Mouse (Mus musculus) heart, postnatal 0 days (tissue): Measurements from ENCODE around the gene Ksr2.

Source experiments
- CTCF ChIP-seq: IDR thresholded peaks from 2 replicates; pipeline ENCODE4 v1.5.1; 2016; ENCODE audit warnings: antibody characterized with exemption, control low read depth, low read depth
- EP300 ChIP-seq: IDR thresholded peaks from 2 replicates; pipeline ENCODE4 v1.6.1; 2016; ENCODE audit warnings: antibody characterized with exemption, low read depth

DNA sequence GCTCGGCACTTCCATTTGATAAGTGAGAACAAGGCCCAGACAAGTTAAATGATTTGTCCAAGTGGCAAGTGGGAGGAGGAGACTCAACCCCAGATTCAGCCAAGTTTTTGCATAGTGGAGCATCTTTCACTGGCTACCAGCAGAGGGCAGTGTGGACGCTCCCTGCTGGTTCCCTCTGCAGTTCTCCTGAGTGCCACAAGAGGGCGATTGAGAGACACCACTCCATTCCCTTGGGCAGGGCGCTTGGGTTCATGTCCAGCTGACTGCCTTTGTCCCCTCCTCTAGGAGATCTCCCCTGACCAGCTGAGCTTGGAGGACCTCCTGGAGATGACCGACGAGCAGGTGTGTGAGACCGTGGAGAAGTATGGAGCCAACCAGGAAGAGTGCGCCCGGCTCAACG lies 91.4 kb downstream of the Ksr2 start:
- TF ChIP-seq CTCF (peak; percentile 97), EP300 (no peak)
